Mouse (Mus musculus): ENCODE measurements around the gene Baiap2. TPM values are rescaled to one million over a fixed set of nuclear protein-coding genes. Genes with fewer than 3 reads are reported as not detected.
A peak's percentile ranks its signal among the peaks of the same experiment; 100 is the strongest.

Baiap2 gene
- total and polyA plus RNA-seq, 2 experiments, result 11.6 to 45.6 TPM

DNA sequence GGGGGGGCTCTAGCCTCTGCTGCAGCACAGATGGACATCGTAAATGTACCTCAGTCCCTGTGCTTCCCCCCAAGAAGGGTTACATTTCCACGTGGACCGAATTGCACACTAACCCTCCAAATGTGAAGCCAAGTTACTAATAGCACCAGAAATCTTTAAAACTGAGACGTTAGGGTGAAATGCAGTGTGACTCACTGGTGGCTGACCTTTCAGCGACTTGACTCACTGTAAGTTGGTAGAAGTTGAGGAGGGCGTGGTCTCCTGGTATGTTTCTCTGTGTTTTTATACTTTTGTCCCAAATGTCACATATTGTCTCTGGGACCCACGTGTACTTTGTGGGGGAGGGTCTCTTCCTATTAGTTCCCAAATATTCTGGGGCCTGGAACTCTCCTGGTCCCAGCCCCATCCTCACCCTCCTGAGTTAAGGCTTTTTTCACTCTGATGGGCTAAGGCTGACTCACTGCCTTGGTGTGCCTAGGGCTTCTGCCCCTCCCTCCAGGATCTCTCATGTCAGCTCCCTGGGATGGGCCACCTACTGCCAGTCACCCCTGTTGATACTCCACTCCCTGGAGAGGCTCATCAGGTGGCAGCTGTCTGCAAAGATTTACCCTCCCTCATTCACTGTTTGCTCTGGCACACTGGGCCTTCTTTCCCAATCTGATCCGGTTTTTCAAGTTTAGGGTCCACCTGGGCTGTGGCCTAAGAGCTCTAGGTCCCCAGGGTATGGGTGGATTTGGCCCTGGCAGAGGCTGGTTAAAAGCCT lies 33.4 kb downstream of the Baiap2 start:
- peak; percentile 87 for DNase-seq (ENCODE audit: extremely low read depth, low read depth, low spot score)
- Histone ChIP-seq H3K79me2 (ENCODE audit: control insufficient read depth, insufficient read depth, low read length) (peaks cover 5% of the 10 kb centered on the region; the same call in 1 of the 2 replicates), H3K36me3 (ENCODE audit: control insufficient read depth, insufficient read depth, low read length) (peaks cover 3% of the 10 kb centered on the region), H3K4me3 (ENCODE audit: insufficient read depth, low read depth, low read length) (no peak overlapping the region), H3K27ac (replicated peaks; ENCODE audit: insufficient read depth, low read depth, low read length) (no peak overlapping the region; the same call in 1 of the 2 replicates), H3K4me1 (ENCODE audit: control insufficient read depth, insufficient read depth, low read length) (peaks cover 12% of the 10 kb centered on the region), H3K9ac (ENCODE audit: low read depth, low read length) (no peak overlapping the region), H3K27me3 (ENCODE audit: control insufficient read depth, insufficient read depth, low read length) (no peaks in the 10 kb centered on the region)
- 53% methylated on average over 8 of the region's 8 CpGs for WGBS
- TF ChIP-seq CTCF (IDR thresholded peaks at IDR 0.05; ENCODE audit: low read depth, low read length) (no peak), POLR2A (IDR thresholded peaks at IDR 0.05; ENCODE audit: extremely low read depth, insufficient read depth, low read length) (no peak)

DNA sequence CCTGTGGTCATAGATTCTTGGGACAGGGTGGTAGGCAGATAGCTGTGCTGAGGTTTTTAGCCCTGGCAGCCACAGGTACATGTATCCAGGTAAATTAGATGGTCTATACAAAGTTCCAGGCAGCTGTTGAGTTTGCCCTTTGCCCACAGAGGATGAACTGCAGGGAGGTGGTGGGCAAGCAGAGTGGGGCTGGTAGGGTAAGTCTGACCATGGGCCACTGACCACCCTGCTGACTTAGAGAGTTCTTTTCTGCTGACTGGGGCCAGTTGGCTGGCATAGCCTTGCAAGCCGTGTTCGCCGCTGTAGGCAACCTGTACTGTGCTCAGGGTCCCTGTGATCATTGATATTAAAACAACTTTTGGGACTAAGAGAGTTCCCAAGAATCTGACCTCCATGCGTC lies 36.1 kb downstream of the Baiap2 start:
- H3K36me3 ChIP-seq (ENCODE audit: control insufficient read depth, insufficient read depth, low read length), result peaks cover 5% of the 10 kb centered on the region
- DNase-seq (ENCODE audit: extremely low read depth, low read depth, low spot score), result no peak
- H3K79me2 ChIP-seq (ENCODE audit: control insufficient read depth, insufficient read depth, low read length), result peaks cover 5% of the 10 kb centered on the region; the same call in 1 of the 2 replicates
- WGBS, result 98% methylated on average over 4 of the region's 4 CpGs
- no peak for TF ChIP-seq CTCF (IDR thresholded peaks at IDR 0.05; ENCODE audit: low read depth, low read length)
- TF ChIP-seq POLR2A (IDR thresholded peaks at IDR 0.05; ENCODE audit: extremely low read depth, insufficient read depth, low read length), result no peak
- H3K9ac ChIP-seq (ENCODE audit: low read depth, low read length), result no peak overlapping the region
- H3K4me1 ChIP-seq (ENCODE audit: control insufficient read depth, insufficient read depth, low read length), result peaks cover 16% of the 10 kb centered on the region
- no peak overlapping the region for H3K27ac ChIP-seq (replicated peaks; ENCODE audit: insufficient read depth, low read depth, low read length)
- H3K27me3 ChIP-seq (ENCODE audit: control insufficient read depth, insufficient read depth, low read length), result no peaks in the 10 kb centered on the region
- no peak overlapping the region for H3K4me3 ChIP-seq (ENCODE audit: insufficient read depth, low read depth, low read length)

DNA sequence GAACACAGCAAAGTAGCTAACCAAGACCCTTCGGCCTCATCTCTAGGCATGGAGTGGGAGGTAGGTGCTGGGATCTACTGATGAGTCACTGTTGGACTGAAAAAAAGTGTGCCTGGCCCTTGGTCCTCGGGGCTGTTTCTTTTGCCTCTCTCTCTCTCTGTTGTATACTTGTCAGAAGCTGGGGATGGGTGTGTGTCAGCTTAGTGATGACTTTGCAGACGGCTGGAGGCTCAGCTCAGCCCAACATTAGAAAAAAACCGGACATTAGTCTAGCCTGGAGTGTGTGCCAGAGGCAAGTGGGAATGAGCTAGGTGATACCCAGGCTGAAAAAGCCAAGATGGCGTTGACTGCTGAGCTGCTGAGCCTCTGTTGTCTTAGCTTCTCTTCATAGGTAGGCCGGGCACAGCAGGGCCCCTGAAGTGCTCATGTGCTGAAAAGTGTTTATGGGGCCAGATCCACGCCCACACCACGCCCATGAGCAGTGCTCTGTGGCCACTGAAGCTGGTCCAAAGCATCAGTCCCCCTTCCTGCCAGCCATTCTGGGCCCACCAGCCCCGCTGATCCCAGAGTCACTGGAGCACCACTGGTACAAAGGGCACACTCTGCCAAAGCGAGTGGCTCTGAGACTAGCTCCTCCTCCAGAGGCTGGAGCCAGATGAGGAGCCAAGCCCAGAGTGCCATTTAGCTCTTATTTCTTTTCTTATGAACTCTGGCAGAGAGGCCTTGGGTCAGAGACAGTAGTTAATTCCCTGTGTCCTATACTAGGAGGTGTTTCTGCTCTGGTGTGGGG lies 37.2 kb downstream of the Baiap2 start:
- peak; percentile 63 for DNase-seq (ENCODE audit: extremely low read depth, low read depth, low spot score)
- Histone ChIP-seq H3K4me1 (ENCODE audit: control insufficient read depth, insufficient read depth, low read length) (peaks cover 14% of the 10 kb centered on the region), H3K27me3 (ENCODE audit: control insufficient read depth, insufficient read depth, low read length) (no peaks in the 10 kb centered on the region), H3K27ac (replicated peaks; ENCODE audit: insufficient read depth, low read depth, low read length) (no peak overlapping the region), H3K4me3 (ENCODE audit: insufficient read depth, low read depth, low read length) (no peak overlapping the region), H3K36me3 (ENCODE audit: control insufficient read depth, insufficient read depth, low read length) (peaks cover 5% of the 10 kb centered on the region; the same call in 1 of the 2 replicates), H3K9ac (ENCODE audit: low read depth, low read length) (no peak overlapping the region), H3K79me2 (ENCODE audit: control insufficient read depth, insufficient read depth, low read length) (peaks cover 5% of the 10 kb centered on the region; the same call in 1 of the 2 replicates)
- WGBS, result 58% methylated on average over 10 of the region's 10 CpGs
- TF ChIP-seq CTCF (IDR thresholded peaks at IDR 0.05; ENCODE audit: low read depth, low read length), result no peak
- TF ChIP-seq POLR2A (IDR thresholded peaks at IDR 0.05; ENCODE audit: extremely low read depth, insufficient read depth, low read length), result no peak

DNA sequence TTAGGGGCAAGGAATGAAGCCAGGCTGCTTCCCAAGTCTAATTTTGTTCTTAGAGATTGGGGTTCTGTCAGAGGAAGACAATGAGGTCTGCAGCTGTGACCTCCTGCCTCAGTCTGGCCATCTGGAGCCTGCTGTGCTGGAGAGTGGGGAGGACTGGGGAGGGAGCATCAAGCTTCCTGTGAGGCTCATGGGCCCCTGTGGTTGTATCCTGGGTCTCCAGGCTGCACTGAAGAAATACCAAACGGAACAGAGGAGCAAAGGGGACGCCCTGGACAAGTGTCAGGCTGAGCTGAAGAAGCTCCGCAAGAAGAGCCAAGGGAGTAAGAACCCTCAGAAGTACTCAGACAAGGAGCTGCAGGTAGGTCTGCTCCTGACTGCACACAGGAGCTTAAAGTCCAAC lies 39.2 kb downstream of the Baiap2 start:
- 82% methylated on average over 3 of the region's 3 CpGs for whole genome bisulfite sequencing
- DNase-seq (ENCODE audit: extremely low read depth, low read depth, low spot score), result no peak
- TF ChIP-seq CTCF (IDR thresholded peaks at IDR 0.05; ENCODE audit: low read depth, low read length) (no peak), POLR2A (IDR thresholded peaks at IDR 0.05; ENCODE audit: extremely low read depth, insufficient read depth, low read length) (no peak)

DNA sequence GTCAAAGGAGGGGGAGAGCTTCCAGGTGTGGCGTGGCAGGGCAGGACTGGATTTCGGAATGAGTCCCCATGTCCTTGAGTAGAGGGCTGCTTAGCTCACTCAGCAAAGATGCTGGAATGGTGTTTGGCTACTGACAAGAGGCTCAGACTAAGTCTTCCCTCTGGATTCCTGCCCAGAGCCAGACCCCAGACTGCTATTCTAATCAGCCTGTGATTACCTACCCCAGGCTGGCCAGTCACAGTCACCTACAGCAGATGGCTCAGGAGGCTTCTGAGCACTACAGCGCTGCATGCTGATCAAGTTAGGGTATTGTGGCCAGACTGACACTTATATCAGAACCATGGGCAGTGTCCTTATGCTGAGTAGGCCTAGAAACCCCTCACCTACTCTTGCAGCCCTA lies 39.7 kb downstream of the Baiap2 start:
- TF ChIP-seq POLR2A (IDR thresholded peaks at IDR 0.05; ENCODE audit: extremely low read depth, insufficient read depth, low read length) (no peak), CTCF (IDR thresholded peaks at IDR 0.05; ENCODE audit: low read depth, low read length) (no peak)
- 0 out of 2 replicates have a peak, but pooled peaks cover under 1% of the 10 kb centered on the region for H3K79me2 ChIP-seq (ENCODE audit: control insufficient read depth, insufficient read depth, low read length)
- H3K4me3 ChIP-seq (ENCODE audit: insufficient read depth, low read depth, low read length), result no peak overlapping the region
- H3K27me3 ChIP-seq (ENCODE audit: control insufficient read depth, insufficient read depth, low read length), result no peaks in the 10 kb centered on the region
- H3K36me3 ChIP-seq (ENCODE audit: control insufficient read depth, insufficient read depth, low read length), result peaks cover 5% of the 10 kb centered on the region; the same call in 1 of the 2 replicates
- H3K9ac ChIP-seq (ENCODE audit: low read depth, low read length), result no peak overlapping the region
- no peak for DNase-seq (ENCODE audit: extremely low read depth, low read depth, low spot score)
- 94% methylated on average over 3 of the region's 3 CpGs for WGBS
- H3K4me1 ChIP-seq (ENCODE audit: control insufficient read depth, insufficient read depth, low read length), result peaks cover 27% of the 10 kb centered on the region
- no peak overlapping the region for H3K27ac ChIP-seq (replicated peaks; ENCODE audit: insufficient read depth, low read depth, low read length)

More for the DNA sequence above, 39.2 kb downstream of the Baiap2 start:
- peaks cover 5% of the 10 kb centered on the region; the same call in 1 of the 2 replicates for H3K36me3 ChIP-seq (ENCODE audit: control insufficient read depth, insufficient read depth, low read length)
- no peak overlapping the region for H3K27ac ChIP-seq (replicated peaks; ENCODE audit: insufficient read depth, low read depth, low read length)
- H3K4me1 ChIP-seq (ENCODE audit: control insufficient read depth, insufficient read depth, low read length), result peaks cover 23% of the 10 kb centered on the region
- H3K4me3 ChIP-seq (ENCODE audit: insufficient read depth, low read depth, low read length), result no peak overlapping the region
- H3K27me3 ChIP-seq (ENCODE audit: control insufficient read depth, insufficient read depth, low read length), result no peaks in the 10 kb centered on the region
- H3K9ac ChIP-seq (ENCODE audit: low read depth, low read length), result no peak overlapping the region
- H3K79me2 ChIP-seq (ENCODE audit: control insufficient read depth, insufficient read depth, low read length), result peaks cover 5% of the 10 kb centered on the region; the same call in 1 of the 2 replicates
